Mouse (Mus musculus) heart, embryonic 11.5 days (tissue): ENCODE data around the gene Krtap4-9. TPM values are rescaled to one million over a fixed set of nuclear protein-coding genes. Genes with fewer than 3 reads are reported as not detected.
"Not testable (repeated sequence)": the region's sequence is repeated elsewhere in the genome, so short reads cannot be mapped to it uniquely, and the experiment has no call there.

ENCODE experiments used
- ATAC-seq: fragments of 200-750 bp; cut with Nextera tagmentation; replicated peaks from 2 replicates; pipeline ENCODE4 v1.8.0; 2017; ENCODE audit warnings: moderate library complexity; ENCODE audit not compliant: insufficient number of reproducible peaks, low FRiP score, low TSS enrichment
- H3K27ac ChIP-seq: fragments of 300-500 bp; sonication (generic); 2 replicates; pipeline ENCODE4 v1.5.1; 2014; ENCODE audit warnings: mild to moderate bottlenecking, low read depth, low read length
- H3K27me3 ChIP-seq: fragments of 300-500 bp; sonication (generic); 2 replicates; pipeline ENCODE4 v1.6.1; 2014; ENCODE audit warnings: mild to moderate bottlenecking, low read length, mixed read lengths; ENCODE audit not compliant: control insufficient read depth, insufficient read depth
- H3K36me3 ChIP-seq: fragments of 300-500 bp; sonication (generic); 2 replicates; pipeline ENCODE4 v1.6.1; 2014; ENCODE audit warnings: mild to moderate bottlenecking, low read length, moderate library complexity, mixed read lengths; ENCODE audit not compliant: control insufficient read depth, insufficient read depth
- H3K4me1 ChIP-seq: fragments of 300-500 bp; sonication (generic); 2 replicates; pipeline ENCODE4 v1.6.1; 2014; ENCODE audit warnings: low read length; ENCODE audit not compliant: control insufficient read depth, insufficient read depth
- H3K4me2 ChIP-seq: fragments of 300-500 bp; sonication (generic); 2 replicates; pipeline ENCODE4 v1.6.1; 2014; ENCODE audit warnings: mild to moderate bottlenecking, moderate library complexity
- H3K4me3 ChIP-seq: fragments of 300-500 bp; sonication (generic); 2 replicates; pipeline ENCODE4 v1.5.1; 2014; ENCODE audit warnings: low read depth, low read length
- H3K9ac ChIP-seq: fragments of 300-500 bp; sonication (generic); 2 replicates; pipeline ENCODE4 v1.6.1; 2014; ENCODE audit warnings: mild to moderate bottlenecking, low read depth, low read length, moderate library complexity
- H3K9me3 ChIP-seq: fragments of 300-500 bp; sonication (generic); replicated peaks from 2 replicates; pipeline ENCODE4 v1.6.1; 2016; ENCODE audit warnings: low read length; ENCODE audit not compliant: control insufficient read depth
- WGBS: fragments of 180-500 bp; shearing (Covaris S2); extraction: QIAGEN DNeasy Blood & Tissue Kit; methylation state at CpG from one replicate; pipeline ENCODE4 v1.1.7; 2014; ENCODE audit not compliant: insufficient replicate concordance; 5-methylcytosine and 5-hydroxymethylcytosine counted together
- polyA plus RNA-seq: library from polyadenylated mRNA; unstranded; fragments of >200 nt; fragmentation: Nextera tagmentation; extraction: Ambion mirVana; gene quantifications from 2 replicates; pipeline ENCODE4 v1.2.1, GENCODE M21; 2014

The Krtap4-9 gene
- polyA plus RNA-seq, 1 experiment from 2014 or later: not detected

GRCm38 (mm10) chr11:99804346-99804745, 19.3 kb downstream of the Krtap4-9 start, which contains the start of gene Gm11554:
Gene Gm11554 (minus strand): TSS chr11:99804446.
- H3K9ac ChIP-seq, H3K4me2 ChIP-seq, H3K36me3 ChIP-seq, H3K27me3 ChIP-seq, H3K27ac ChIP-seq, H3K9me3 ChIP-seq, H3K4me3 ChIP-seq, H3K4me1 ChIP-seq, ATAC-seq: not testable (repeated sequence)
- no CpG with 5 or more reads among the region's 1 CpGs for WGBS

DNA sequence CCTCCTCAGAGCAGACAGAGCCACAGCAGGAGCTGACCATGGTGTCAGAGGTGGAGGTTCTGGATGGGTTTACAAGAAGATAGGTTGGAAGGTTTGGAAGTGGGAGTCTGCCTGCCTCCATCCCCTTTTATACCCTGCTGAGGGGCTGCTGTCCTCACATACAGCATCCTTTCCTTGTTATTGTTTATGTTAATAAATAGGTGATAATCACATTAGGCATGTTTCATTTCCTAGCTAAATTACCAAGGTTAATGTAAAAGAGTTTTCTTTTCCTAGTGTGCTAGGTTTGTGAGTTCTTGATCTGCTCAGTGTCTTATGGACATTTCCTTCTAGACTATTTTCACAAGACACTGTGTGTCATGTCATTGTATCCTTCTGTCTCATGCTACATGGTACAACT, 24.8 kb downstream of the Krtap4-9 start, which contains the start of gene Krtap4-13:
Gene Krtap4-13, minus strand, starts transcription at position 101 of the 400 bp plus-strand sequence.
- not testable (repeated sequence) for H3K9me3 ChIP-seq, H3K4me3 ChIP-seq, H3K4me2 ChIP-seq, H3K36me3 ChIP-seq, H3K27ac ChIP-seq, H3K27me3 ChIP-seq, H3K4me1 ChIP-seq, H3K9ac ChIP-seq, ATAC-seq

DNA sequence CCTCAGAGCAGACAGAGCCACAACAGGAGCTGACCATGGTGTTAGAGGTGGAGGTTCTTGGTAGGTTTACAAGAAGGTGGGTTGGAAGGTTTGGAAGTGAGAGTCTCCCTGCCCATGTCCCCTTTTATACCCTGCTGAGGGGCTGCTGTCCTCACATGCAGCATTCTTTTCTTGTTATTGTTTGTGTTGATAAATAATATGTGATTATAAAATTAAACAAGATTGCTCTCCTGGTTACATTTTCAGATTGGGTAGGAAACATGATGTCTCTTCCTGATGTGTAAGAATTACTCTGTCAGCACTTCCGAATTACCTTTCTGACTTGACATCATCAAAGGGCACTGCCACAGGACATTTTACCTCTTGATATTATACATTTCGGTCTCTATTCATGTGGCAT, 30.6 kb downstream of the Krtap4-9 start, which contains the start of gene Gm11564:
Gene Gm11564, minus strand, starts transcription at position 101 of the 400 bp plus-strand sequence.
- H3K4me3 ChIP-seq, H3K27ac ChIP-seq, ATAC-seq, H3K36me3 ChIP-seq, H3K9ac ChIP-seq, H3K4me1 ChIP-seq, H3K4me2 ChIP-seq, H3K27me3 ChIP-seq, H3K9me3 ChIP-seq: not testable (repeated sequence)
- WGBS: 81% methylated on average over 2 of the region's 2 CpGs

Other genes with a start within 250 kb of the Krtap4-9 start
- gene Krt40, start 242.0 kb upstream of the Krtap4-9 start, polyA plus RNA-seq: not detected in 2 replicates
- not detected in 2 replicates for gene Krtap3-3, start 234.3 kb upstream of the Krtap4-9 start, polyA plus RNA-seq
- not detected in 2 replicates for gene Krtap3-2, start 228.3 kb upstream of the Krtap4-9 start, polyA plus RNA-seq
- not detected in 2 replicates for gene Gm11939, start 225.7 kb upstream of the Krtap4-9 start, polyA plus RNA-seq
- not detected in 2 replicates for gene Krtap3-1, start 218.6 kb upstream of the Krtap4-9 start, polyA plus RNA-seq
- gene Krtap1-5, start 204.2 kb upstream of the Krtap4-9 start, polyA plus RNA-seq: not detected in 2 replicates
- not detected in 2 replicates for gene Krtap1-4, start 201.5 kb upstream of the Krtap4-9 start, polyA plus RNA-seq
- gene Krtap1-3, start 193.9 kb upstream of the Krtap4-9 start, polyA plus RNA-seq: not detected in 2 replicates
- gene Krtap9-3, start 187.1 kb upstream of the Krtap4-9 start, polyA plus RNA-seq: not detected in 2 replicates
- not detected in 2 replicates for gene Gm11938, start 181.9 kb upstream of the Krtap4-9 start, polyA plus RNA-seq
- gene Gm11937, start 175.0 kb upstream of the Krtap4-9 start, polyA plus RNA-seq: not detected in 2 replicates
- not detected in 2 replicates for gene Krtap2-4, start 170.4 kb upstream of the Krtap4-9 start, polyA plus RNA-seq
- not detected in 2 replicates for gene Gm11562, start 164.8 kb upstream of the Krtap4-9 start, polyA plus RNA-seq
- not detected in 2 replicates for gene Krtap4-1, start 157.0 kb upstream of the Krtap4-9 start, polyA plus RNA-seq
- not detected in 2 replicates for gene Krtap4-2, start 150.1 kb upstream of the Krtap4-9 start, polyA plus RNA-seq
- not detected in 2 replicates for gene Krtap4-7, start 141.1 kb upstream of the Krtap4-9 start, polyA plus RNA-seq
- gene Gm11555, start 135.0 kb upstream of the Krtap4-9 start, polyA plus RNA-seq: not detected in 2 replicates
- not detected in 2 replicates for gene Gm11563, start 126.2 kb upstream of the Krtap4-9 start, polyA plus RNA-seq
- gene Krtap4-6, start 119.2 kb upstream of the Krtap4-9 start, polyA plus RNA-seq: not detected in 2 replicates
- not detected in 2 replicates for gene Gm14190, start 94.5 kb upstream of the Krtap4-9 start, polyA plus RNA-seq
- gene Gm14180, start 50.9 kb upstream of the Krtap4-9 start, polyA plus RNA-seq: not detected in 2 replicates
- gene Gm11595, start 12.3 kb upstream of the Krtap4-9 start, polyA plus RNA-seq: not detected in 2 replicates
- gene Krtap4-8, start 4.5 kb upstream of the Krtap4-9 start, polyA plus RNA-seq: not detected in 2 replicates
- not detected in 2 replicates for gene Gm11596, start 8.3 kb downstream of the Krtap4-9 start, polyA plus RNA-seq
- gene Gm11569, start 13.7 kb downstream of the Krtap4-9 start, polyA plus RNA-seq: not detected in 2 replicates
- gene Gm11554, start 19.2 kb downstream of the Krtap4-9 start, polyA plus RNA-seq: not detected in 2 replicates
- not detected in 2 replicates for gene Krtap4-13, start 24.7 kb downstream of the Krtap4-9 start, polyA plus RNA-seq
- not detected in 2 replicates for gene Gm11564, start 30.5 kb downstream of the Krtap4-9 start, polyA plus RNA-seq
- not detected in 2 replicates for gene 2300003K06Rik, start 52.9 kb downstream of the Krtap4-9 start, polyA plus RNA-seq
- gene Krtap4-16, start 66.4 kb downstream of the Krtap4-9 start, polyA plus RNA-seq: not detected in 2 replicates
- gene Gm11568, start 72.7 kb downstream of the Krtap4-9 start, polyA plus RNA-seq: not detected in 2 replicates
- gene Gm11559, start 79.3 kb downstream of the Krtap4-9 start, polyA plus RNA-seq: not detected in 2 replicates
- gene Krtap9-1, start 88.2 kb downstream of the Krtap4-9 start, polyA plus RNA-seq: not detected in 2 replicates
- not detected in 2 replicates for gene Gm11567, start 94.0 kb downstream of the Krtap4-9 start, polyA plus RNA-seq
- not detected in 2 replicates for gene Krtap31-1, start 122.7 kb downstream of the Krtap4-9 start, polyA plus RNA-seq
- gene Gm11565, start 129.6 kb downstream of the Krtap4-9 start, polyA plus RNA-seq: not detected in 2 replicates
- not detected in 2 replicates for gene Krtap31-2, start 151.1 kb downstream of the Krtap4-9 start, polyA plus RNA-seq
- gene Krtap9-5, start 163.3 kb downstream of the Krtap4-9 start, polyA plus RNA-seq: not detected in 2 replicates
- not detected in 2 replicates for gene Krtap29-1, start 193.9 kb downstream of the Krtap4-9 start, polyA plus RNA-seq
- gene Krtap16-1, start 201.4 kb downstream of the Krtap4-9 start, polyA plus RNA-seq: not detected in 2 replicates
- not detected in 2 replicates for gene Krtap17-1, start 208.8 kb downstream of the Krtap4-9 start, polyA plus RNA-seq
- not detected in 2 replicates for gene Krt33a, start 231.0 kb downstream of the Krtap4-9 start, polyA plus RNA-seq
- gene Krt33b, start 244.7 kb downstream of the Krtap4-9 start, polyA plus RNA-seq: not detected in 2 replicates